Mouse (Mus musculus): Measurements from ENCODE around the gene Olfr272. TPM values are rescaled to one million over a fixed set of nuclear protein-coding genes. Genes with fewer than 3 reads are reported as not detected.

Olfr272 gene
- polyA plus RNA-seq (2017; shearing (Covaris generic)) = not detected

DNA sequence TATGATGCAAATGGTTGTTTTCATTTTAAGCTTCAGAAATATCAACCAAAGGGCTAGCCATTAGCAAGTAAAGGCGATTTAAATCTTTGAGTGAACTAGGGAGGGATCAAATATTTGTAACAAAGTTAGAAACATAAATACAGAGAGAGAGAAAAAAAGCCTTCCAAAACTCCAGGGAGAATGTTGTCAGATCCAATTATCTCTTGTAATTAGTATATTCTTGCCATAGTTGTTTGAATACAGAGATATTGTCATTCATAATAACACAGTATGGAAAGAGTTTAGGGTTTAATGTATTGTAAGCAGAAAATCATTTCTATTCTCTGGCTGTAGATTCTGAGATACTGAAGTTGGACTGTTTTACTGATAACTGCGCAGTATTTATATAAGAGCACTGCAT, at the start of gene Olfr272:
Gene Olfr272, minus strand, starts transcription at position 101 of the 400 bp plus-strand sequence.

DNA sequence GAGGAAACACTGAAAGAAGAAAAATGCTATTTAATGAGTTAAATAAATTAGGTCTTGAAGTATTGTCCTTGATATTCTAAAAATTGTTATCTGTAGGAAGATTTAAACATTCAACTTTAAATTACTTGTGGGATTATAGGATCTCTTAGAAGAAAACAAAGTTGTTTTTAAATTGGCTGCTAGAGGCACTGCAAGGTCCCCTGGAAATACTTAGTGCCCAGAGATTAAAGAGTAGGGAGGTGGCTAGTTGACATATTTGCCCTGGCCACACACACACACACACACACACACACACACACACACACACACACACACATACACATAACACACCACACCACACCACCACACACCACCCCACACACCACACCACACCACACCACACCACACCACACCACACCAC, 45.3 kb upstream of the Olfr272 start, which contains the start of gene Olfr270:
Gene Olfr270, plus strand, starts transcription at position 301 of the 400 bp plus-strand sequence.

Other genes with a start within 250 kb of the Olfr272 start
- gene Olfr275, start 104.6 kb downstream of the Olfr272 start, polyA plus RNA-seq (2017; shearing (Covaris generic)) = not detected
- 0.22 TPM for gene Olfr273, start 59.9 kb downstream of the Olfr272 start, polyA plus RNA-seq (2017; shearing (Covaris generic))
- gene Olfr270, start 45.4 kb upstream of the Olfr272 start, polyA plus RNA-seq (2017; shearing (Covaris generic)) = not detected
- gene Nipsnap3a, start 70.1 kb upstream of the Olfr272 start, polyA plus RNA-seq (2017; shearing (Covaris generic)) = not detected
- gene Nipsnap3b, start 92.7 kb upstream of the Olfr272 start, polyA plus RNA-seq (2017; shearing (Covaris generic)) = 86.1 TPM
- 9.3 TPM for gene Abca1, start 240.7 kb upstream of the Olfr272 start, polyA plus RNA-seq (2017; shearing (Covaris generic))

Data from naive thymus-derived CD4-positive, alpha-beta T cell, adult 5 months (primary cell).